Mouse (Mus musculus): ENCODE measurements around the gene Efhd1.
A peak's percentile ranks its signal among the peaks of the same experiment; 100 is the strongest.

Efhd1 gene

GRCm38 (mm10) chr1:87264134-87265006 lies at the start of gene Efhd1:
Gene Efhd1 (plus strand): TSS chr1:87264363.
- no peak for ATAC-seq (ENCODE audit: insufficient number of reproducible peaks, low FRiP score, low TSS enrichment)

DNA sequence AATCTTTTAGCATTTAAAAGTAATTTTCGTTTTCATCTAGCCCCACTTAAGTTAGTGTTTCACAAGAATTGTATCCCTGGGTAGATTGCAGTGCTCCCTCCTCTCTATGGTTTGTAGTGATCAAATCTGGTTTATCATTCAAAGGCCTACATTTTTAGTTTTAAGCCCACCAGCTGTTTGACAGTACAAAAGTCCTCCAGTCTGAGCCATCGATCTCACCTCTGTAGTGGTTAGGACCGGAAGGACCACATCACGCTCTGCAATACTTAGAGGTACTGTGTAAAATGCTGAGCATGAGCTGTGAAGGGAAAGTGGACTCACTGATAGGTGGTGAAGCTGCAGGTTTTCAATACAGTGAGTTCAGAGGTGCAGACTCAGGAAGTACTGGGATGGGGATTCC lies 49.4 kb upstream of the Efhd1 start:
- ATAC-seq (ENCODE audit: insufficient number of reproducible peaks, low FRiP score, low TSS enrichment), result no peak

DNA sequence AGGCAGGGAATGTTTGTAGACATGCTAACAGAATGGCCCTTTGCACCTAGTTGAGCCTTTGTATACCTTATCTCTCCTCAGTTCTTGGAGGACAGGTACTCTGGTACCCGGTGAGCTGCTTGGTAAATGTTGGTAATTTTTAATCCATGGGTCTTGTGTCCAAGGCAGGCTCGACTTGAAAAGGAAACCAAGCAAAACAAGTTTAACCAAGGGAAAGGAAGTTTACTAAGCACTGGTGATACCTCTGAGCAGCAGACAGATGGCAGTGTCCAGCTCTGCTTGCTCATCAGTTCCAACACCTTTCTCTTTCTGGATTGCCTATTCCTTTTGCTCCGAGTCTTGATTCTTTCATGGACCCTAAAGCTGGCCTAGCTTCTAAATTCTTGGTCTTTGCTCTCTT lies 46.2 kb upstream of the Efhd1 start:
- no peak for ATAC-seq (ENCODE audit: insufficient number of reproducible peaks, low FRiP score, low TSS enrichment)

- ATAC-seq (ENCODE audit: insufficient number of reproducible peaks, low FRiP score, low TSS enrichment), result no peak
Observed at GRCm38 (mm10) chr1:87225739-87226138, 38.4 kb upstream of the Efhd1 start.

GRCm38 (mm10) chr1:87226409-87227159 lies 37.6 kb upstream of the Efhd1 start:
- no peak for ATAC-seq (ENCODE audit: insufficient number of reproducible peaks, low FRiP score, low TSS enrichment)

DNA sequence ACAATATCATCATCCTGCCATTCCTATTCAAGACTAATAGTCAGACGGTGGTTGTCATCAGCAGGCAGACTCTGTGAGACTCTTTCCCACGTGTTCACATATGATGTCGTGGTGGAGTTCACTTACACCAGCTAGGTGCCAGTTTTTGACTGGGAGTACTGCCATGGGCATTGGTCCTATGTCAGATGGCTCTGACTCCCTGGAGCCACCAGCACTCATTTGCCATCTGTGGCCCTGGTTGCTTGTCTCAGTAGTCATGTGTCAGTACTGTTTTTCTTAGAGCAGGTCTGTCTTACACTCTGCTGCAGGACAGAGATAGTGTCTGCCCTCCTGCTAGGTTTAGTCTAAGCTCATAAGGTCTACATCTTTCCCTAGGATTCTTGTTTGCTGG lies 37.0 kb upstream of the Efhd1 start:
- peak; percentile 95 for ATAC-seq (ENCODE audit: insufficient number of reproducible peaks, low FRiP score, low TSS enrichment)

DNA sequence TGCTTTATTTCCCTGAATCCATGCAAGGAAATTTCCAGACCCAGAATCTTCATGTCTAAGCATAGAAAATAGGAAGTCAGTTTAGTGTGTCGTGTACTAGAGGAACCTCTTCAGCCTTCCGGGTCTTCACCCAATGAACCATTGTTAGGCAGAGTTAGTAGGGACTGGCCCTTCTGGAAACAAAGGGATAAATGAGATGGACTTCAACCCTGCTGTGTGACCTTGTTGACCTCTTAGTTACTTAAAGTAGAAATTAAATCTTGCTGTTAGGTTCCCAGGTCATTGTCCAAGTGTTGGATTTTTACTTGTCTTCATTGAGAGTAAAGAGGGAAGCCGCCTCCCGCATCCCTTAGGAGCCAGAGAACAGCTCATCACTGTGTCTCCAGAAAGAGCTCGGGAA lies 33.6 kb upstream of the Efhd1 start:
- no peak for ATAC-seq (ENCODE audit: insufficient number of reproducible peaks, low FRiP score, low TSS enrichment)

- ATAC-seq (ENCODE audit: insufficient number of reproducible peaks, low FRiP score, low TSS enrichment), result no peak
Observed at GRCm38 (mm10) chr1:87232197-87232596, 32.0 kb upstream of the Efhd1 start.

GRCm38 (mm10) chr1:87239056-87239455 lies 25.1 kb upstream of the Efhd1 start:
- ATAC-seq (ENCODE audit: insufficient number of reproducible peaks, low FRiP score, low TSS enrichment), result no peak

DNA sequence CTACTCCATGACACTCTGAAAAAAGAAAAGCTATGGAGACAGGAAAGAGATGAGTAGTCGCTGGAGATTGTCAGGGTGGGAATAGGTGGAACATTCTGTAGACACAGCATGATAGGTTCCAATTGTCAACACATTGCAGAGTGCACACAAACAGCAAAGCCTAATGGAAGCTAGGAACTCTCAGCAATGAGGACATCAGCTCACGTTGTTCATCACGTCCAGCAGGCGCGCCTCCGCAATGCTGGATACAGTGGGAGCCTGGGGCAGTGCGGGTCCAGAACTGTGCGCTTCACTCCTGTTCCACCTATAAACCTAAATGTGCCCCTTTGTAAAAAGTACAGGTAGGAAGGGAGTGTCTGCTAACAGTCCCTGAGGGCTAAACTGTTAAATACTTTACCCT lies 21.1 kb upstream of the Efhd1 start:
- no peak for ATAC-seq (ENCODE audit: insufficient number of reproducible peaks, low FRiP score, low TSS enrichment)

DNA sequence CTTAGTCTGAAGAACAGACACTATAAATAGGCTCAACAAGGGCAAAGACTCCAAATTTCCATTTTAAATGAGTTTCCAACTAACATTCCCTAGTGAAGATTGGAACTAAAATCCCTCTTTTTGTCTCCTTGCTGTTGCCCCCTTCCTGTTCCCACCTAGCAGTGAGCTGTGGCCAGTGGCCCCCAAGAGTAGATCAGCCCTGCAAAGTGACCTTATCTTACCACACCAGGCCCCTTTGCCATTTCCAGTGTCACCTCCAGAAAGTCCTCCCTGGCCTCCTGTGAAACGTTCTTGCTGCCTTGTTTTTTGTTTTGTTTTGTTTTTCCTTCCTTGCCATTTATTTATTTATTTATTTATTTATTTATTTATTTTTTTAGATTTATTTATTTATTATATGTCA lies 18.7 kb upstream of the Efhd1 start:
- ATAC-seq (ENCODE audit: insufficient number of reproducible peaks, low FRiP score, low TSS enrichment), result no peak

DNA sequence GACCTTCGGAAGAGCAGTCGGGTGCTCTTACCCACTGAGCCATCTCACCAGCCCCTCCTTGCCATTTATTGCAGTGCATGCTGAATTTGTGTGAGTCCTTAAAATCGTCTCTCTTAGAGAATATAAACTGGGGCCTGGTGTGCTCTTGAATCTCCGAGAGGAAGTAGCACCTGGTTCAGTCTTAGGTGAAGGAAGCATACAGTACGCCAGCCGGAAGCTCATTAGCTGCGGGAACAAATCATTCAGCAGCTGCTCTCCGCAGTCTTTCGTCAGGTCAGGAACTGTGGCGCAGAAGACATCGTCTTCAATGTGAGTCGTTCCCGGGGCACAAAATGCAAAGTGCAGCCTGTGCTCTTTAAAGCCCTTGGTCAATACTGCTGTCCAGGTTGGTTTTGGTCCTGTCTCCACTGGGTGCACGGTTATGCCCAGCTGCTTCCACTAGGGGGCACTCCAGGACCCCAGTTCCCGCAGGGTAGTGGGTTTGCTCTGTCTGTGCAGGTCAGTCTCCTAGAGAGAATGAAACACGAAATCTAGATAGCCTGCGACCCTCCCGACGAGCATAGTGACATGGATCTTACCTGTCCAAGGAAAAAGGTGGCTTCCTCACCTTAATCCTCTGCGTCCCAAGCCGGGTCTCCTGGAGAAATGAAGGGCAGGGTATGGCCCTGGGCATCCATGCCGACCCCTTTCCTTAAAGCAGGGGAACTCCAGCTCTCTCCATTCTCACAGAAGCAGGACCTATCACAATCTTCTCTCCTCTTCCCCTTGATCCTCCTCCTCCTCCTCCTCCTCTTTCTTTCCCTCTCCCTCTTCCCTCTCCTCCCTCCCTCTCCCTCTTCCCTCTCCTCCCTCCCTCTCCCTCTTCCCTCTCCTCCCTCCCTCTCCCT lies 18.0 kb upstream of the Efhd1 start:
- peak; percentile 70 for ATAC-seq (ENCODE audit: insufficient number of reproducible peaks, low FRiP score, low TSS enrichment)

DNA sequence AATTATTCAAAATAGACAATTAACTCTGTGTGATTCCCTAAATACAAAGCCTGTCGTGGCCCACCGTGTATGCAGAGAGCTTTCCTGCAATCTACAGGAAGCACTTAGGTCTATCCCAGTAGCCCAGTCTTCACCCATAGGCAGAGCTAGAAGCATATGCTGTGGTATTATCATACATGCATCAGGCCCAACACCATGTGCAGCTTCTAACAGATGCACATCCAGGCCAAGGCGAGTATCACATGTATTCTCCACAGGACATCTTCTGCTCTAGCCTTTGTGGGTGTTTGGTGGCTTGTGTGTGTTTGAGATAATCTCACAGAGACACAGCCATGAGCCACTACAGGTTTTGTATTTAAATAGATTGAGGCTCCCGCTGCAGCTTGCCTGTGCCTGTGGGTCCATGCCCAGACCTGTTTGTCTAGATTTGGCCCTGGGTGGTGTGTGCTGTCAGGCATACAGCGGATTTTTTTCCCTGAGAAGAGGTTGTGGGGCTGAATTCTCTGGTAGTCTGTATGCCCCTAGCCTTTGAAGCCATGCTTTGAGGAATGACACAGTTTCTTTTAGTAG lies 12.0 kb upstream of the Efhd1 start:
- no peak for ATAC-seq (ENCODE audit: insufficient number of reproducible peaks, low FRiP score, low TSS enrichment)

DNA sequence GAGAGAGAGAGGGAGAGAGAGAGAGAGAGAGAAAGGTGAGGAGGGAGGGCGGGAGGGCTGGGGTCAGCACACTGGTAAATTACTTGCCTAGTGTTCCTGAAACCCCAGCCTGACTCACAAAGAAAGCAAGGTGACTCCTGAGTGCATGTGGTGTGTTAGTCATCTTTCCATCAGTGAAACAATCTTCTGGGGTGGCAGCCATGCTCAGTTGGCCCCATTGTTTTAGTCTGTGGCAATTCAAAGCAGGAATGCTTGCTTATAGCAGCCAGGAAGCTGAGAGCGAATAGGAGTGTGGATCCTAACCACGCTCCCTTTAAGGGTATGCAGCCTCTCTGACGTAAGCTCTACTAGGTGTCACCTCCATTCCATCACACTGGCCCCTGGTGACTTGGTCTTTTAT lies 9.0 kb upstream of the Efhd1 start:
- ATAC-seq (ENCODE audit: insufficient number of reproducible peaks, low FRiP score, low TSS enrichment), result no peak

DNA sequence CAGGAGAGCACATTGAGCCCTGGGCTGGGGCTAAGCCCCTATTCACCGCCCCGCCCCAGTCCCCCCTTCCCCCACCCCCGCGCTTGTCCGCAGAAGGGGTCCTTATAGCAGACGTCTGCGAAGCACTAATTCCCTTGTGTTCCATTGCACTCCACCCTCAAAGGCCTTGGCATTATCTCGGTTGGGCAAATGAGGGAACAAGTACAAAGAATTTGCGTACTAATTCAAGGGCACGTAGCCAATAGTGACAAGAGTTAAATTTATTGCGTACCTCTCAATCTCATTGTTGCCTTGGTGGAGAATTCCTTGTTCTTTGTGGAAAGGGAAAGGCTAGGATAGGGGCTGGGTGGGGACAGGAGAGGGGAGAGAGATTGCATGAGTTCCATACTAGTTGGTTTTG lies 6.5 kb upstream of the Efhd1 start:
- no peak for ATAC-seq (ENCODE audit: insufficient number of reproducible peaks, low FRiP score, low TSS enrichment)

- no peak for ATAC-seq (ENCODE audit: insufficient number of reproducible peaks, low FRiP score, low TSS enrichment)
Observed at GRCm38 (mm10) chr1:87258484-87258883, 5.7 kb upstream of the Efhd1 start.

DNA sequence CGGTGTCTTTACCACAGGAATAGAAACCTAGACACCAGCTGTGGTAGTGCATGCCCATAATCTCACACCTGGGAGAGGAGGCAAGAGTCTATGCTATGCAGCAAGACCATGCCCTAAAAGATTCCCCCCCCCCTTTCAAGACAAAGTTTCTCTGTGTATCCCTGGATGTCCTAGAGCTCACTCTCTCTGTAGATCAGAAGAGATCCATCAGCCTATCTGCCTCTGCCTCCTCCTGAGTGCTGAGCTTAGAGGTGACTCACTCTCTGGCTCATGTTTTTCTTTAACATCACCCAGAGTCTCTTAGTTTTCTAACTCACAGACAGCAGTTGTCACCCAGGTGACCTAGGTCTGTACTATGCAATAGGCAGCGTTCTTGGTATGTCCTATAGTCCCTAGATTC lies 4.8 kb upstream of the Efhd1 start:
- ATAC-seq (ENCODE audit: insufficient number of reproducible peaks, low FRiP score, low TSS enrichment), result no peak

- ATAC-seq (ENCODE audit: insufficient number of reproducible peaks, low FRiP score, low TSS enrichment), result no peak
Observed at GRCm38 (mm10) chr1:87263257-87263656, 906 bp upstream of the Efhd1 start.

GRCm38 (mm10) chr1:87263796-87264133 lies 398 bp upstream of the Efhd1 start:
- no peak for ATAC-seq (ENCODE audit: insufficient number of reproducible peaks, low FRiP score, low TSS enrichment)

DNA sequence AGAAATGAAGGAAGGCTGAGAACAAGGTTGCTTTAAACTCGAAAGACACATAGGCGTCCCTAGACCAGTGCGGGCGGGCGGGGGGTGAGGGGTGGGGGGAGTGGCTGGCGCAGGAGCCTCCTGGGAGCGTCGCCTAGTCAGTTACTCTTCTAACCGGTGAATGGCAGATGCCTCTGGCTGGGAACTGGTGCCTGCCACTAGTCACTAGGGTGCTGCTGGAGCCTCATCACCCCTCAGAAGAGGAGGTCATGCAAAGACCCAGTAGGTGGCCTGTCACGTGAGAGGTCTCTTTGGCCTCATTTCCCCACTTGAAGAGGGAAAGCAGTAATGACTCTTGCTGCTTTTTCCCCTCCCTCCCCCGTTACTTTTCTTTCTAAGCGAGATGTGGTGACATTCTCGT lies 1.0 kb downstream of the Efhd1 start:
- ATAC-seq (ENCODE audit: insufficient number of reproducible peaks, low FRiP score, low TSS enrichment), result no peak

Data from cerebellum, adult (tissue).